Mouse (Mus musculus) stomach, embryonic 14.5 days (tissue): ENCODE results near the gene Fam187a. TPM values are rescaled to one million over a fixed set of nuclear protein-coding genes. Genes with fewer than 3 reads are reported as not detected.

ENCODE experiments used
- ATAC-seq: fragments of 200-750 bp; cut with Nextera tagmentation; 2 replicates; pipeline ENCODE4 v1.8.0; 2017; ENCODE audit warnings: low read depth, moderate TSS enrichment; ENCODE audit not compliant: insufficient number of reproducible peaks, insufficient read depth, low FRiP score
- H3K27ac ChIP-seq: fragments of 300-500 bp; sonication (generic); 2 replicates; pipeline ENCODE4 v1.5.1; 2014; ENCODE audit warnings: mild to moderate bottlenecking, low read length, moderate library complexity, mixed read lengths
- H3K27me3 ChIP-seq: fragments of 300-500 bp; sonication (generic); 2 replicates; pipeline ENCODE4 v1.6.1; 2014; ENCODE audit warnings: low read length, control low read depth, mixed read lengths; ENCODE audit not compliant: control insufficient read depth, insufficient read depth
- H3K36me3 ChIP-seq: fragments of 300-500 bp; sonication (generic); 2 replicates; pipeline ENCODE4 v1.6.1; 2014; ENCODE audit warnings: mild to moderate bottlenecking, control low read depth, low read length, moderate library complexity, mixed read lengths; ENCODE audit not compliant: control insufficient read depth, insufficient read depth
- H3K4me1 ChIP-seq: fragments of 300-500 bp; sonication (generic); 2 replicates; pipeline ENCODE4 v1.6.1; 2014; ENCODE audit warnings: low read length, control low read depth, mixed read lengths; ENCODE audit not compliant: control insufficient read depth, insufficient read depth
- H3K4me2 ChIP-seq: fragments of 300-500 bp; sonication (generic); replicated peaks from 2 replicates; pipeline ENCODE4 v1.6.1; 2014; ENCODE audit warnings: low read depth, low read length, control low read depth
- H3K4me3 ChIP-seq: fragments of 300-500 bp; sonication (generic); 2 replicates; pipeline ENCODE4 v1.5.1; 2014; ENCODE audit warnings: low read depth, low read length, control low read depth
- H3K9ac ChIP-seq: fragments of 300-500 bp; sonication (generic); replicated peaks from 2 replicates; pipeline ENCODE4 v1.6.1; 2014; ENCODE audit warnings: low read depth, mild to moderate bottlenecking, control low read depth, low read length, moderate library complexity, mixed read lengths
- H3K9me3 ChIP-seq: fragments of 300-500 bp; sonication (generic); 2 replicates; pipeline ENCODE4 v1.6.1; 2016; ENCODE audit warnings: low read depth, low read length, control low read depth; ENCODE audit not compliant: control insufficient read depth
- WGBS: fragments of 180-500 bp; shearing (Covaris S2); extraction: QIAGEN DNeasy Blood & Tissue Kit; methylation state at CpG from one replicate; pipeline ENCODE4 v1.1.7; 2014; 5-methylcytosine and 5-hydroxymethylcytosine counted together
- polyA plus RNA-seq: library from polyadenylated mRNA; unstranded; fragments of >200 nt; fragmentation: Nextera tagmentation; extraction: Ambion mirVana; gene quantifications from 2 replicates; pipeline ENCODE4 v1.2.1, GENCODE M21; 2014

The Fam187a gene
- polyA plus RNA-seq, 1 experiment from 2014 or later, result not detected

- peak; percentile 34; the same call in 1 of the 2 replicates for ATAC-seq
Measured at GRCm38 (mm10) chr11:102925351-102925717, 40.4 kb downstream of the Fam187a start.

GRCm38 (mm10) chr11:102930672-102931071 is 45.7 kb downstream of the Fam187a start:
- Histone ChIP-seq H3K27me3 (no peaks in the 10 kb centered on the region), H3K9me3 (no peaks in the 10 kb centered on the region), H3K9ac (no peak overlapping the region), H3K27ac (no peak overlapping the region), H3K4me3 (no peak overlapping the region), H3K4me1 (no peaks in the 10 kb centered on the region), H3K4me2 (no peak overlapping the region), H3K36me3 (no peaks in the 10 kb centered on the region)
- no peak for ATAC-seq
- WGBS, result 94% methylated on average over 10 of the region's 10 CpGs

More at GRCm38 (mm10) chr11:102925351-102925717, 40.4 kb downstream of the Fam187a start:
- H3K4me3 ChIP-seq, result peak overlapping the region; percentile 72
- H3K4me1 ChIP-seq, result peaks cover 13% of the 10 kb centered on the region; the same call in 1 of the 2 replicates
- H3K9me3 ChIP-seq, result no peaks in the 10 kb centered on the region
- H3K27me3 ChIP-seq, result no peaks in the 10 kb centered on the region
- peak overlapping the region; percentile 50 for H3K4me2 ChIP-seq
- no peaks in the 10 kb centered on the region for H3K36me3 ChIP-seq
- H3K27ac ChIP-seq, result peak overlapping the region; percentile 95
- peak overlapping the region; percentile 49 for H3K9ac ChIP-seq
- WGBS, result 2% methylated on average over 10 of the region's 10 CpGs

GRCm38 (mm10) chr11:102936272-102936671 is 51.3 kb downstream of the Fam187a start:
- Histone ChIP-seq H3K4me1 (peaks cover 13% of the 10 kb centered on the region; the same call in 1 of the 2 replicates), H3K27me3 (no peaks in the 10 kb centered on the region), H3K9ac (no peak overlapping the region), H3K4me3 (no peak overlapping the region), H3K36me3 (no peaks in the 10 kb centered on the region), H3K4me2 (no peak overlapping the region), H3K9me3 (no peaks in the 10 kb centered on the region), H3K27ac (no peak overlapping the region)
- 21% methylated on average over 4 of the region's 4 CpGs for WGBS
- no peak for ATAC-seq

Other genes starting within 250 kb of the Fam187a start
- gene Meioc, start 221.5 kb upstream of the Fam187a start, polyA plus RNA-seq, result 0.80 and 1.2 TPM in 2 replicates
- gene Ccdc43, start 187.4 kb upstream of the Fam187a start, polyA plus RNA-seq, result 39.5 and 47.1 TPM in 2 replicates
- 5.5 and 6.8 TPM in 2 replicates for gene Adam11, start 123.7 kb upstream of the Fam187a start, polyA plus RNA-seq
- gene Gjc1, start 65.5 kb upstream of the Fam187a start, polyA plus RNA-seq, result 57.0 and 64.8 TPM in 2 replicates
- not detected in 2 replicates for gene Higd1b, start 49.3 kb upstream of the Fam187a start, polyA plus RNA-seq
- 148 and 168 TPM in 2 replicates for gene Eftud2, start 4.2 kb upstream of the Fam187a start, polyA plus RNA-seq
- gene Ccdc103, start 4.0 kb upstream of the Fam187a start, polyA plus RNA-seq, result 1.3 and 1.7 TPM in 2 replicates
- gene Gfap, start 15.7 kb downstream of the Fam187a start, polyA plus RNA-seq, result 0.34 and 0.62 TPM in 2 replicates
- gene Kif18b, start 40.0 kb downstream of the Fam187a start, polyA plus RNA-seq, result 7.9 and 10.0 TPM in 2 replicates
- gene C1ql1, start 61.5 kb downstream of the Fam187a start, polyA plus RNA-seq, result 9.4 and 11.1 TPM in 2 replicates
- gene Nmt1, start 143.0 kb downstream of the Fam187a start, polyA plus RNA-seq, result 55.1 and 62.4 TPM in 2 replicates
- gene Dcakd, start 143.2 kb downstream of the Fam187a start, polyA plus RNA-seq, result 185 and 198 TPM in 2 replicates
- gene Plcd3, start 216.5 kb downstream of the Fam187a start, polyA plus RNA-seq, result 2.5 TPM in 2 replicates
- 17.7 and 20.4 TPM in 2 replicates for gene Acbd4, start 216.5 kb downstream of the Fam187a start, polyA plus RNA-seq
- gene Hexim1, start 231.1 kb downstream of the Fam187a start, polyA plus RNA-seq, result 7.6 and 7.7 TPM in 2 replicates
- 7.3 and 9.1 TPM in 2 replicates for gene Hexim2, start 247.3 kb downstream of the Fam187a start, polyA plus RNA-seq